In the genomic region with DNA sequence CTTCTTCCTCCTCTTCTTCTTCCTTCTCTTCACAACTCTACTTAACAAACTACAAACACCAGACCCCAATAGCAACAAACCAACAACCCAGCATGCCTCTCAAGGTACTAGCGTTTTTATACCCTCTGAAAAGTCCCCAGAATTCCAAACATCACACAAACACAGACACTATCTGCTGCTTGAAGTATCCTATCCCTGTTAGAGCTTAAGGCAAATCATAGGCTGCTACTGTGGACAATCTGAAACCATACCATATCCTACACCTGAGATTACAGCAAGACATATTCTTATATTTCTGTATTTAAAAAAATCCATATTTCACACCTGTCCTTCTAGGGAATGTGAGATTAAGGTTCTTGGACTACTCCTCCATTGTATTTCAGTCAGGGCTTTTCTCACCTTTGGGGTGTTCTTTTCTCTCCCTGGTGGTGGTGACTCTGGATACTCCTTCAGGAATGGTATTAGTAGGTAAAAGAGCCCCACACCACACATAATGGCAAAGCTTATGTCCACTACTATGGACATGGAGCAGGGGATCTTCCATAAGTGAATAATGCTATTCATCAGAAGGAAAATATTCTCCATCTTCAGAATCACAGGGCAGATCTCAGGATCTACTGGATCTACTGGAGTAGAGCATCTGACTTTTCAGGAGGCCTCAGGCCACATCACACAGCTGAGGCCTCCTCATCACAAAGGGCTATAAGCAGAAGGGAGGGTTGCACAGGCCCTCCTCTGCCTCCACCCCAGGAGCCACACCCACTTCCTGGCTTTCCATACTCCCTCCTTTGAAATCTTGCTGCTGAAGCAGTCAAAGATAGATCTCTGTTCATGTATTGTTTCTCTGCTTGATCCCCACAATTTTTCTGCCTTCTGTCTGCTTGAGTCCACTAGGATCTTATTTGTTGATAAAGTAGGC, we compare ENCODE assay signal across 8 mouse cellular contexts. TPM values are rescaled to one million over a fixed set of nuclear protein-coding genes. Genes with fewer than 3 reads are reported as not detected.
DNase-seq lines count a peak whose midpoint lies in the region; ATAC-seq and TF ChIP-seq lines count a peak whose summit lies in the region.

A gene (minus strand): TSS at position 619 of the 919 bp plus-strand sequence.

- no peaks in the 10 kb centered on the region for H3K4me1 ChIP-seq in forebrain, embryonic 13.5 days
- no peaks in the 10 kb centered on the region for H3K4me1 ChIP-seq in heart, postnatal 0 days (ENCODE audit: control insufficient read depth, insufficient read depth)
- no peaks in the 10 kb centered on the region for H3K4me1 ChIP-seq in liver, postnatal 0 days (ENCODE audit: insufficient read depth)
- no peaks in the 10 kb centered on the region for H3K4me1 ChIP-seq in neural tube, embryonic 14.5 days (ENCODE audit: control insufficient read depth, insufficient read depth, low read length)

- TF ChIP-seq EP300 in heart, postnatal 0 days (IDR thresholded peaks at IDR 0.05; ENCODE audit: low read depth) = no peak
- no peak for TF ChIP-seq EP300 in liver, postnatal 0 days (IDR thresholded peaks at IDR 0.05; ENCODE audit: low read depth)

- H3K27ac ChIP-seq in forebrain, embryonic 13.5 days = no peak within 1 kb of the TSS
- no peak within 1 kb of the TSS for H3K27ac ChIP-seq in heart, postnatal 0 days (ENCODE audit: low read depth)
- no peak within 1 kb of the TSS for H3K27ac ChIP-seq in liver, postnatal 0 days (ENCODE audit: low read depth)
- no peak within 1 kb of the TSS for H3K27ac ChIP-seq in neural tube, embryonic 14.5 days (ENCODE audit: low read depth, low read length)

- DNase-seq in CD8-positive naive resting alpha-beta T cell, adult 2 months (ENCODE audit: low read depth in 2 of 2, low spot score in 2 of 2) = peak; percentile 3 to 26
- DNase-seq in c-Kit-negative CD71-positive TER-119-positive erythroid progenitor cells, embryonic 14.5 days (ENCODE audit: low read depth, low spot score) = peak; percentile 12
- peak; percentile 11 for DNase-seq in heart, postnatal 0 days (ENCODE audit: low spot score)
- peak; percentile 3 for DNase-seq in large intestine, adult 2 months (ENCODE audit: low read depth, low spot score)
- DNase-seq in liver, postnatal 0 days = peak; percentile 31
- DNase-seq in urinary bladder, adult 2 months (ENCODE audit: low spot score) = peak; percentile 26

- no peaks in the 10 kb centered on the region for H3K9me3 ChIP-seq in forebrain, embryonic 13.5 days (replicated peaks)
- H3K9me3 ChIP-seq in heart, postnatal 0 days (replicated peaks; ENCODE audit: control insufficient read depth, low read length) = 0 out of 2 replicates have a peak, but pooled peaks cover 5% of the 10 kb centered on the region
- H3K9me3 ChIP-seq in liver, postnatal 0 days (ENCODE audit: low read length) = peaks cover 9% of the 10 kb centered on the region
- H3K9me3 ChIP-seq in neural tube, embryonic 14.5 days (ENCODE audit: control insufficient read depth, low read length) = no peaks in the 10 kb centered on the region

- no peaks in the 10 kb centered on the region for H3K36me3 ChIP-seq in forebrain, embryonic 13.5 days (ENCODE audit: poor library complexity, severe bottlenecking)
- H3K36me3 ChIP-seq in heart, postnatal 0 days (replicated peaks; ENCODE audit: control insufficient read depth, insufficient read depth, low read length) = no peaks in the 10 kb centered on the region
- H3K36me3 ChIP-seq in liver, postnatal 0 days (replicated peaks; ENCODE audit: insufficient read depth, low read length) = no peaks in the 10 kb centered on the region
- no peaks in the 10 kb centered on the region for H3K36me3 ChIP-seq in neural tube, embryonic 14.5 days (ENCODE audit: control insufficient read depth, insufficient read depth, low read length)

- H3K27me3 ChIP-seq in forebrain, embryonic 13.5 days = no peaks in the 10 kb centered on the region
- H3K27me3 ChIP-seq in heart, postnatal 0 days (ENCODE audit: control insufficient read depth, insufficient read depth, low read length) = no peaks in the 10 kb centered on the region
- no peaks in the 10 kb centered on the region for H3K27me3 ChIP-seq in liver, postnatal 0 days (ENCODE audit: insufficient read depth, low read length)
- no peaks in the 10 kb centered on the region for H3K27me3 ChIP-seq in neural tube, embryonic 14.5 days (ENCODE audit: control insufficient read depth, insufficient read depth, low read length)

- H3K9ac ChIP-seq in forebrain, embryonic 13.5 days = no peak within 1 kb of the TSS
- H3K9ac ChIP-seq in heart, postnatal 0 days (replicated peaks; ENCODE audit: low read depth, low read length) = no peak within 1 kb of the TSS
- H3K9ac ChIP-seq in liver, postnatal 0 days (replicated peaks) = no peak within 1 kb of the TSS
- no peak within 1 kb of the TSS for H3K9ac ChIP-seq in neural tube, embryonic 14.5 days (replicated peaks; ENCODE audit: low read depth, low read length)

- peak; percentile 85 for ATAC-seq in forebrain, embryonic 13.5 days
- ATAC-seq in heart, postnatal 0 days (ENCODE audit: insufficient read depth, low read depth) = peak; percentile 73
- ATAC-seq in liver, postnatal 0 days = peak; percentile 56
- peak; percentile 86 for ATAC-seq in neural tube, embryonic 14.5 days (ENCODE audit: low read depth)

- 54% methylated on average over 1 of the region's 1 CpGs for WGBS in forebrain, embryonic 13.5 days
- 20% methylated on average over 1 of the region's 1 CpGs for WGBS in heart, postnatal 0 days
- 24% methylated on average over 1 of the region's 1 CpGs for WGBS in large intestine, adult 2 months
- WGBS in liver, postnatal 0 days (ENCODE audit: insufficient replicate concordance) = 26% methylated on average over 1 of the region's 1 CpGs
- 39% methylated on average over 1 of the region's 1 CpGs for WGBS in neural tube, embryonic 14.5 days

- no peak within 1 kb of the TSS for H3K4me2 ChIP-seq in forebrain, embryonic 13.5 days
- no peak within 1 kb of the TSS for H3K4me2 ChIP-seq in heart, postnatal 0 days (ENCODE audit: low read depth, low read length)
- H3K4me2 ChIP-seq in liver, postnatal 0 days (ENCODE audit: low read depth, low read length) = no peak within 1 kb of the TSS
- no peak within 1 kb of the TSS for H3K4me2 ChIP-seq in neural tube, embryonic 14.5 days (ENCODE audit: low read depth, low read length)

- H3K4me3 ChIP-seq in forebrain, embryonic 13.5 days = no peak within 1 kb of the TSS
- no peak within 1 kb of the TSS for H3K4me3 ChIP-seq in heart, postnatal 0 days (ENCODE audit: low read depth, low read length)
- no peak within 1 kb of the TSS for H3K4me3 ChIP-seq in liver, postnatal 0 days (ENCODE audit: low read depth, low read length)
- H3K4me3 ChIP-seq in neural tube, embryonic 14.5 days (ENCODE audit: low read depth, low read length) = no peak within 1 kb of the TSS

- TF ChIP-seq CTCF in heart, postnatal 0 days (IDR thresholded peaks at IDR 0.05; ENCODE audit: low read depth) = 0 out of 2 replicates have a peak, but pooled peaks have one; percentile 4
- no peak for TF ChIP-seq CTCF in liver, postnatal 0 days (IDR thresholded peaks at IDR 0.05; ENCODE audit: low read depth)

RNA-seq across cellular contexts. Expression of the gene that starts here (rescaled TPM):
- polyA plus RNA-seq in forebrain, embryonic 13.5 days (2015; fragmentation: Nextera tagmentation; extraction: Ambion mirVana) = not detected in 2 replicates
- total RNA-seq in heart, postnatal 0 days (2014; rRNA removed; ENCODE audit: low replicate concordance) = not detected in 2 replicates
- not detected in 2 replicates for polyA plus RNA-seq in heart, postnatal 0 days (2015; fragmentation: Nextera tagmentation; extraction: Ambion mirVana)
- polyA plus RNA-seq in large intestine, adult 2 months (2012; rRNA removed) = not detected in 2 replicates
- polyA plus RNA-seq in liver, postnatal 0 days (2015; fragmentation: Nextera tagmentation; extraction: Ambion mirVana) = not detected in 2 replicates
- polyA plus RNA-seq in neural tube, embryonic 14.5 days (2014; fragmentation: Nextera tagmentation; extraction: Ambion mirVana) = not detected in 2 replicates
- 0.01 TPM in 1 of 2 replicates, not detected in the other for polyA plus RNA-seq in urinary bladder, adult 2 months (2012; rRNA removed)

Comparison
In these comparisons a context has a peak if more than half of its experiments do, and no peak if none do; other contexts are left out.
1. Peak in ATAC-seq in forebrain, embryonic 13.5 days; RNA of the gene not detected or under 1 TPM.
2. Peak in DNase-seq and ATAC-seq in heart, postnatal 0 days; RNA of the gene not detected or under 1 TPM.
3. Peak in DNase-seq in large intestine, adult 2 months; RNA of the gene not detected or under 1 TPM.
4. Peak in DNase-seq and ATAC-seq in liver, postnatal 0 days; RNA of the gene not detected or under 1 TPM.
5. Peak in ATAC-seq in neural tube, embryonic 14.5 days; RNA of the gene not detected or under 1 TPM.
6. Peak in DNase-seq in urinary bladder, adult 2 months; RNA of the gene not detected or under 1 TPM.